Mouse (Mus musculus): Measurements from ENCODE around the gene Cdh6. TPM values are rescaled to one million over a fixed set of nuclear protein-coding genes. Genes with fewer than 3 reads are reported as not detected.

The Cdh6 gene
- under 1 TPM in 1 of 2 experiments, not detected in 1; 0.29 TPM for polyA plus RNA-seq (2017; shearing (Covaris generic))

- ATAC-seq: no peak
Measured at GRCm38 (mm10) chr15:13173071-13173778, at the start of gene Cdh6. Gene Cdh6 (minus strand): TSS chr15:13173675.

GRCm38 (mm10) chr15:13219727-13220454 is 46.4 kb upstream of the Cdh6 start:
- no peak for ATAC-seq

- ATAC-seq: no peak
Measured at GRCm38 (mm10) chr15:13217800-13218199, 44.3 kb upstream of the Cdh6 start.

GRCm38 (mm10) chr15:13217161-13217560 is 43.7 kb upstream of the Cdh6 start:
- no peak for ATAC-seq

- no peak for ATAC-seq
Measured at GRCm38 (mm10) chr15:13212956-13213355, 39.5 kb upstream of the Cdh6 start.

GRCm38 (mm10) chr15:13212027-13212685 is 38.7 kb upstream of the Cdh6 start:
- ATAC-seq: no peak

- ATAC-seq: no peak
Measured at GRCm38 (mm10) chr15:13210186-13210585, 36.7 kb upstream of the Cdh6 start.

GRCm38 (mm10) chr15:13208716-13209115 is 35.2 kb upstream of the Cdh6 start:
- no peak for ATAC-seq

- ATAC-seq: no peak
Measured at GRCm38 (mm10) chr15:13196237-13196636, 22.8 kb upstream of the Cdh6 start.

- ATAC-seq: no peak
Measured at GRCm38 (mm10) chr15:13194048-13194447, 20.6 kb upstream of the Cdh6 start.

- no peak for ATAC-seq
Measured at GRCm38 (mm10) chr15:13193076-13193475, 19.6 kb upstream of the Cdh6 start.

- ATAC-seq: no peak
Measured at GRCm38 (mm10) chr15:13183661-13184060, 10.2 kb upstream of the Cdh6 start.

GRCm38 (mm10) chr15:13181430-13181829 is 8.0 kb upstream of the Cdh6 start:
- ATAC-seq: no peak

- ATAC-seq: no peak
Measured at GRCm38 (mm10) chr15:13181014-13181413, 7.5 kb upstream of the Cdh6 start.

- no peak for ATAC-seq
Measured at GRCm38 (mm10) chr15:13175978-13176377, 2.5 kb upstream of the Cdh6 start.

GRCm38 (mm10) chr15:13174618-13174980 is 1.1 kb upstream of the Cdh6 start:
- ATAC-seq: no peak

- no peak for ATAC-seq
Measured at GRCm38 (mm10) chr15:13173840-13174617, 554 bp upstream of the Cdh6 start.

GRCm38 (mm10) chr15:13172365-13173070 is 957 bp downstream of the Cdh6 start:
- ATAC-seq: no peak

- ATAC-seq: no peak
Measured at GRCm38 (mm10) chr15:13171486-13172364, 1.8 kb downstream of the Cdh6 start.

GRCm38 (mm10) chr15:13165094-13165885 is 8.2 kb downstream of the Cdh6 start:
- no peak for ATAC-seq

All from activated CD4-positive, CD25-positive, alpha-beta regulatory T cell, adult 4 months (primary cell).